Mouse (Mus musculus) stomach, embryonic 14.5 days (tissue): ENCODE measurements around the gene Mecom. TPM values are rescaled to one million over a fixed set of nuclear protein-coding genes. Genes with fewer than 3 reads are reported as not detected.

Source experiments
- ATAC-seq: fragments of 200-750 bp; cut with Nextera tagmentation; 2 replicates; pipeline ENCODE4 v1.8.0; 2017; ENCODE audit warnings: low read depth, moderate TSS enrichment; ENCODE audit not compliant: insufficient number of reproducible peaks, insufficient read depth, low FRiP score
- H3K27ac ChIP-seq: fragments of 300-500 bp; sonication (generic); 2 replicates; pipeline ENCODE4 v1.5.1; 2014; ENCODE audit warnings: mild to moderate bottlenecking, low read length, moderate library complexity, mixed read lengths
- H3K27me3 ChIP-seq: fragments of 300-500 bp; sonication (generic); 2 replicates; pipeline ENCODE4 v1.6.1; 2014; ENCODE audit warnings: low read length, control low read depth, mixed read lengths; ENCODE audit not compliant: control insufficient read depth, insufficient read depth
- H3K36me3 ChIP-seq: fragments of 300-500 bp; sonication (generic); 2 replicates; pipeline ENCODE4 v1.6.1; 2014; ENCODE audit warnings: mild to moderate bottlenecking, control low read depth, low read length, moderate library complexity, mixed read lengths; ENCODE audit not compliant: control insufficient read depth, insufficient read depth
- H3K4me1 ChIP-seq: fragments of 300-500 bp; sonication (generic); 2 replicates; pipeline ENCODE4 v1.6.1; 2014; ENCODE audit warnings: low read length, control low read depth, mixed read lengths; ENCODE audit not compliant: control insufficient read depth, insufficient read depth
- H3K4me2 ChIP-seq: fragments of 300-500 bp; sonication (generic); replicated peaks from 2 replicates; pipeline ENCODE4 v1.6.1; 2014; ENCODE audit warnings: low read depth, low read length, control low read depth
- H3K4me3 ChIP-seq: fragments of 300-500 bp; sonication (generic); 2 replicates; pipeline ENCODE4 v1.5.1; 2014; ENCODE audit warnings: low read depth, low read length, control low read depth
- H3K9ac ChIP-seq: fragments of 300-500 bp; sonication (generic); replicated peaks from 2 replicates; pipeline ENCODE4 v1.6.1; 2014; ENCODE audit warnings: low read depth, mild to moderate bottlenecking, control low read depth, low read length, moderate library complexity, mixed read lengths
- H3K9me3 ChIP-seq: fragments of 300-500 bp; sonication (generic); 2 replicates; pipeline ENCODE4 v1.6.1; 2016; ENCODE audit warnings: low read depth, low read length, control low read depth; ENCODE audit not compliant: control insufficient read depth
- WGBS: fragments of 180-500 bp; shearing (Covaris S2); extraction: QIAGEN DNeasy Blood & Tissue Kit; methylation state at CpG from one replicate; pipeline ENCODE4 v1.1.7; 2014; 5-methylcytosine and 5-hydroxymethylcytosine counted together
- polyA plus RNA-seq: library from polyadenylated mRNA; unstranded; fragments of >200 nt; fragmentation: Nextera tagmentation; extraction: Ambion mirVana; gene quantifications from 2 replicates; pipeline ENCODE4 v1.2.1, GENCODE M21; 2014

Mecom gene
- polyA plus RNA-seq, 1 experiment from 2014 or later, result 101 TPM

DNA sequence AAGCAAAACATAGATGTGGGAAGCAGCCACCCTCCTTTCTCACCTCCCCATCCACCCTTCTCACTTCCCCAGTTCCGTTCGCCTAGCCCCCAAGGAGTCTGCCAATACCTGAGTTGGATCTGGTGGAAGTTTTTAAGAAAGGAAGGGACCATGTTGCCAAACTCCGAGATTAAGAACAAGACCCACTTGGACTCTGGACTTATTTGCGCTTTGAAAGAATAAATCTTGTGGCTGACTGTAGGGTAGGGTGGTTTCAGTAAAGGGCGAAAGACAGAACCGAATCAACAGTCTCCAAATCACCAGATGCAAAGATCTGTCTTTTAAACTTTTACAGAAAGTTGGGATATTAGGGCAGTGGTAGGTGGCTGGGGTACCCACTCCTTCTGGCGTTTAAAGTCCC is 36.0 kb downstream of the Mecom start:
- no peak overlapping the region for H3K9ac ChIP-seq
- H3K4me1 ChIP-seq, result 0 out of 2 replicates have a peak, but pooled peaks cover 7% of the 10 kb centered on the region
- H3K27ac ChIP-seq, result no peak overlapping the region; the same call in 1 of the 2 replicates
- no peak for ATAC-seq
- no peak overlapping the region for H3K4me2 ChIP-seq
- WGBS, result 49% methylated on average over 7 of the region's 7 CpGs
- no peaks in the 10 kb centered on the region for H3K36me3 ChIP-seq
- H3K27me3 ChIP-seq, result no peaks in the 10 kb centered on the region
- H3K9me3 ChIP-seq, result no peaks in the 10 kb centered on the region
- H3K4me3 ChIP-seq, result no peak overlapping the region

DNA sequence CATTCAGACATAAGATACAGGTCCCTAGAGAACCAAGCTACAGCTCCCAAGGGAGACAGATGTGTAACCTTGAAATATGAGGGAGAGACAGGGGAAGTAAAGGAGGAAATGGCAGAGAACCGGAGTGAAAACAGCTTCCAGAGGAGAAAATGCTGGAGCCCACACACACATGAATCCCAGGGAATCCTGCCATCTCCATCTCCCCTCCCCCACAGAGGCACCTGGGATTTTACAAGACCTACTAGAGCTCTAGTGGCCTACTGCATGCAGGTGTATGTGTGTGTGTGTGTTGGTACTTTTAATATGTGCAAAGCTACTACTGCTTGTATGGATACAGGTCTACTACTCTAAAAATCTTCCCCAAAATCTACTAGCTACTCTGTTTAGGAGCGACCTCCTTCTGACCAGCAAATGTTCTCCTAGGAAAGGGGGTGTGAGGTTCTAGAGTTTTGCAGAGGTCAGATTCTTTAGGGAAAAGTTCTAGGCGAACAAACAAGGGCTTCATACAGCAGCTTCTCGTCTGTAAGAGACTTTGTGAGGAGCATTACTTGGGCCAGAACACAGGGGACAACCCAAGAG is 36.7 kb downstream of the Mecom start:
- 42% methylated on average over 4 of the region's 4 CpGs for WGBS
- H3K4me2 ChIP-seq, result no peak overlapping the region
- no peak overlapping the region for H3K9ac ChIP-seq

DNA sequence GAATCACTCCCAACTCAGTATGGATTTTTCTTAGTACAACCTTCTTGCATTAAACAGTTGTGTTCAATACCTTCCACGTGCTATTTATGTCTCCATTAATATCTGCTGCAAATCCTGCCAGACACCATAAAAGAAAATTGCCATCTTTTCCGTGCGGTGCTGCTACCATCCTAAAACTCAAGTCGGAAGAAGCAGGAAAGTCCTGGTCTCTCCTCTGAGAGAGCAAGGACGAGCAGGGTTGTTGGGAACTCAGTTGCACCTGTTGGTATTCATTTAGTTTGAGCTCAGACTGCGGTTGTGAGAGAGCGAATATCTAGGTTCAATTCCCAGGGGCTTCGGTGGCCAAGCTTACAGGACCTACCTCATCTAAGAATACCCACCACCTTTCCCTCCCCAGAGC is 37.2 kb downstream of the Mecom start:
- ATAC-seq, result no peak
- Histone ChIP-seq H3K4me3 (no peak overlapping the region; the same call in 1 of the 2 replicates), H3K4me2 (peak overlapping the region; percentile 79; the same call in 1 of the 2 replicates), H3K9ac (no peak overlapping the region), H3K9me3 (no peaks in the 10 kb centered on the region), H3K27ac (peak overlapping the region; percentile 2; the same call in 1 of the 2 replicates), H3K36me3 (no peaks in the 10 kb centered on the region), H3K27me3 (no peaks in the 10 kb centered on the region), H3K4me1 (0 out of 2 replicates have a peak, but pooled peaks cover 11% of the 10 kb centered on the region)
- 37% methylated on average over 8 of the region's 8 CpGs for whole genome bisulfite sequencing

More for the DNA sequence above, 36.7 kb downstream of the Mecom start:
- Histone ChIP-seq H3K27ac (peak overlapping the region; percentile 2; the same call in 1 of the 2 replicates), H3K9me3 (no peaks in the 10 kb centered on the region), H3K4me3 (no peak overlapping the region), H3K4me1 (0 out of 2 replicates have a peak, but pooled peaks cover 8% of the 10 kb centered on the region), H3K36me3 (no peaks in the 10 kb centered on the region), H3K27me3 (no peaks in the 10 kb centered on the region)
- no peak for ATAC-seq

DNA sequence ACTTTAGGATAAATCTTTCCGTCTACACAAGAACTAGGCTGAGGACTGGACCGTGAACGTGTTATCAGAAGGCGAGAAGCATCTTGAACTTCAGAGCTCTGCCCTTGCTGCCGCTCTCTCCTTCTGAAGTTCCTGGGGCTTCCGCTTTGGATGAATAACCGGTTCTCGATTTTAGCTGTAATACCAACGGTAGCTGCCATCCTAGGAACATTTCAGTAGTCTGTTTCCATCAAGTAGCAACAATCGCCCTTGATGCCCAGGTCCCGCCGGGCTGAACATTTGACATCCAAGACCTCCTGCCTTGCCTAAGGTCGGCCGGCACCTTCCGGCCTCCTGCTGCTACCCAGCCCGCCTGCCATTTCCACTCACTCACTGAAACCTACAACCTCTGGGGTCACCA is 37.7 kb downstream of the Mecom start:
- peak overlapping the region; percentile 95; the same call in 1 of the 2 replicates for H3K27ac ChIP-seq
- H3K27me3 ChIP-seq, result no peaks in the 10 kb centered on the region
- H3K4me2 ChIP-seq, result peak overlapping the region; percentile 79
- H3K9me3 ChIP-seq, result no peaks in the 10 kb centered on the region
- ATAC-seq, result no peak
- H3K4me1 ChIP-seq, result 0 out of 2 replicates have a peak, but pooled peaks cover 7% of the 10 kb centered on the region
- H3K4me3 ChIP-seq, result peak overlapping the region; percentile 67
- H3K9ac ChIP-seq, result no peak overlapping the region; the same call in 1 of the 2 replicates
- 11% methylated on average over 16 of the region's 16 CpGs for WGBS
- no peaks in the 10 kb centered on the region for H3K36me3 ChIP-seq

DNA sequence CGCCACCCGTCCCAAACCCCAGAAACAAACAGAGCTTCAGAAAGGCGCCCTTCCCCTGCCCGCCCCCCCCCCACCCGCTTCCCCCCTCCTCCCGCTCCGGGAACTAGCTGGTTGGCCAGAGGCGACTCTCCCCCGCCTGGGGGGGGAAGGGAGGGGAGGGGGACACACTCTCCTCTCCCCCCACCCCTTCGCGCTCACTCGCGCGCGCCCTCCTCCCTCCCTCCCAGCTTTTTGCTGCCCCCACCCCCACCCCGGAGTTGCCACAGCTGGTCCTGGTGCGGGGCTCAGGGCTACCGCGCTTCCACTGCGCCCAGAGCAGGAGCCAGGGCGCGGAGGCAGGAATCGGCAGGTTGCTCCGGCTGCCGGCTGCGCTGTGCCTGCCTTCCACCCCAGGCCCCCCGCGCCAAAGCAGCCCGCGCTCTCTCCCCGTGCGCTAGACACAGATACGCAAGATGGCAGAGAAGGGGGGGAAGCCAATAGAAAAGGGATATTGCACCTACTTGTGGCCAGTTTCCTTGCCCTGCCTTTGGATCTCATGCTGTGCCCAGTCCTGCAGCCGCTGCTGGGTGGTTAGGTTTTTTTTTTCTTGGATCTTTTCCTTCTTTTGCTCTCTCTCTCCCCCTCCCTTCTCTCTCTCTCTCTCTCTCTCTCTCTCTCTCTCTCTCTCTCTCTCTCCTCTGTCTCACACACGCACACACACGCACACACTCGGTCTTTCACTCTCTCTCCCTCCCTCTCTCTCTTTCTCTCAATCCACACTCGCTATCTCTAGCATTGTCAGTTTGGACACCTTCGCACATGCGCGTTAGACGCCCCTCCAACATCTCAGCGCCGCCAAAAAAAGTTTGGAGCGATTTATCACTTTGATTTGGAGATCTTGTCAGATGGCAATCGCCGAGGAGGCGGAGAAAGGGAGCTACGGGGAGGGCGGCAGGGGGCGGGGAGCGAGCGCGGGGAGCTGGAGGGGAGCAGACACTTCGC is 38.6 kb downstream of the Mecom start:
- no peaks in the 10 kb centered on the region for H3K27me3 ChIP-seq

DNA sequence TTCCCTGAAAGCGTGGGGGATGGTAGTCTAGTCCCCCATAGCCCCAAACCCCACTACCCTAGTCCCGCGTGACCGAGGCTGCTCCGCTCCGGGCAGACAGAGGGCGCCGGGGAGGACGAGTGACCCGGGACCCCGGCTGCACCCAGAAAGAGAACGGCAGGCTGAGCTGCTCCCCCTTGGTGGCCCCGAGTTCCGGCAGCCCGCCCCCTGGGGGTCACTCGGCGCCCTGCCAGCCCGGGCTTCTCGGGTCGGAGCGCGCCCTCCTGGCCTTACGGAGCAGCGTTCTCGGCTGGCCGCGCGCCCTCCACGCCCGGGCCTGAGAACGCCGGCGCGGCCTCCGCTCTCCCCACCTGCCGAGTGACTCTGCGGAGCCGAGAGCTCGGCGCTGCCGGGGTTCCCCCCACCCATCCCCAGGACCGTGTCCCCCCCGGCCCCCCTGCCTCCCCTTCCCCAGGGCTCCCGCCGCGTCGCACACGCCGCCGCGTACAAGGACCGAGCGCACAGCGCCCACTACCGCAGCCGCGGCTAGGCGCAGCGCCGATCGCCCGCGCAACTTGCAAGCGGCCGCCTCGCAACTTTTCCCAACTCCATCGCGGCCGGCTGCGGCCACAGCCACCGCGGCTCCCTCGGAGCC is 39.4 kb downstream of the Mecom start:
- Histone ChIP-seq H3K4me3 (peak overlapping the region; percentile 67), H3K9ac (peak overlapping the region; percentile 82), H3K27me3 (no peaks in the 10 kb centered on the region), H3K27ac (peak overlapping the region; percentile 95), H3K4me2 (peak overlapping the region; percentile 79), H3K9me3 (no peaks in the 10 kb centered on the region), H3K36me3 (no peaks in the 10 kb centered on the region), H3K4me1 (peaks cover 20% of the 10 kb centered on the region)
- 1% methylated on average over 54 of the region's 73 CpGs for WGBS
- peak; percentile 77 for ATAC-seq

More for the DNA sequence above, 38.6 kb downstream of the Mecom start:
- Histone ChIP-seq H3K4me1 (peaks cover 16% of the 10 kb centered on the region), H3K4me3 (peak overlapping the region; percentile 67), H3K9ac (peak overlapping the region; percentile 82), H3K27ac (peak overlapping the region; percentile 95), H3K36me3 (no peaks in the 10 kb centered on the region), H3K9me3 (no peaks in the 10 kb centered on the region), H3K4me2 (peak overlapping the region; percentile 79)
- peak; percentile 35 for ATAC-seq
- WGBS, result under 1% methylated on average over 42 of the region's 55 CpGs

DNA sequence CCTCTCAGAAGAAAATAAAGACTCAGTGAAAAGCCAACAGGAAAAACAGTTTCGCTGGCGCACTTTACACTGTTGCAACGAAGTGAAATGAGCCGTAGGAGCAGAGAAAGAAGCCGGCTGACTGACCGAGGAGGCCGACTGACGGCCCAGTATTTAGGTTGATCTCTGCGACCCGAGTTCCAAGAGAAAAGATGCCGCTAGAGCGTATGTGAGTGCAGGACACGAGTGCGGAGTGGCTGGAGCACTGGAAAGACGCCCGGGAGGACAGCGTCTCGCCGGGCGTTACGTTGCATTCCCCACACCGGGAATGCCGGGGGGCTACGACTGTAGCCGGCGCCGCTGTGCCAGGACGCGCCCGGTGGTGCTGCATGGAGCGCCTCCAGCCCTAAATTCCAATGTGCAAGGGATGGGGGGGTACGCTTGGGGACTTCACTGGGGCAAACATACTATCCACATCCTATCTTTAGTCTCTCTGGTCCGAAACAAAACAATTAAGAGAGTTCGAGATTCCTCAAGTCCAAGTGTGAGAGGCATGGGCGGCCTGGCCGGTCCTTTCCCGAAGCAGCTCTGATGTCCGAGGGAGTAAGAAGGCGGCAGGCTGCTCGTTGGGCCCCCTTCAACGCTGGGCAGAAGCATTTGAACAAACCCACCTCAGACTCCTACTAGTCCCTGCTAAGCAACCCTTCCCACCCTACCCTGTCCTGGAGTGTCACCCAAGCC is 40.1 kb downstream of the Mecom start:
- Histone ChIP-seq H3K4me2 (peak overlapping the region; percentile 79), H3K27ac (peak overlapping the region; percentile 95), H3K4me3 (peak overlapping the region; percentile 67), H3K9me3 (no peaks in the 10 kb centered on the region), H3K36me3 (no peaks in the 10 kb centered on the region), H3K9ac (peak overlapping the region; percentile 82), H3K27me3 (no peaks in the 10 kb centered on the region), H3K4me1 (peaks cover 20% of the 10 kb centered on the region)
- under 1% methylated on average over 41 of the region's 41 CpGs for WGBS
- no peak for ATAC-seq
